Mouse (Mus musculus): ENCODE measurements around the gene Cox7a2. TPM values are rescaled to one million over a fixed set of nuclear protein-coding genes. Genes with fewer than 3 reads are reported as not detected.
A peak's percentile ranks its signal among the peaks of the same experiment; 100 is the strongest.

The Cox7a2 gene
- total and polyA plus RNA-seq, 2 experiments from 2014 or later: 1,889 to 2,951 TPM

DNA sequence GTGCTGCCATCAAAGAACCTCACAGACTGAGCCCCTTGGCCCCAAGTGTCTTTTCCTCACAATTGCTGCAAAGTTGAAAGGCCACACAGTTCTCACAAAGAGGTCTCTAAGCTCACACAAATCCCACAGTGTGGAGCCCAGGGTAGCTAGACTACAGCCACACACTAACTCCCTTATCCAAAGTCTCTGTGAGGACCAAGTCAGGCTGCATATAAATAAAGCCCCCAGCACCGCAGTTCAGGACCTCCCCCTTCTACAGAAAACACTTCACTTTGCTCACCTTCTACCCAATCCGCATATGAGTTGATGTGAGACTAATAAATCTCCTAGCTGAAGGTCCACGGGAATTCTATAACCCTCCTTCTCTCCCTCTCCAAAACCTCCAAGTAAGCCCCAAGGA, 24.8 kb upstream of the Cox7a2 start:
- no peak overlapping the region for H3K4me3 ChIP-seq (ENCODE audit: low read depth, low read length)
- no peak overlapping the region for H3K4me2 ChIP-seq (ENCODE audit: low read depth, low read length)
- no peak for ATAC-seq (ENCODE audit: insufficient read depth, low read depth)
- H3K9ac ChIP-seq (replicated peaks; ENCODE audit: low read depth, low read length): no peak overlapping the region
- H3K27ac ChIP-seq (ENCODE audit: low read depth): no peak overlapping the region
- no peak for TF ChIP-seq CTCF (IDR thresholded peaks at IDR 0.05; ENCODE audit: low read depth)
- no peak for TF ChIP-seq EP300 (IDR thresholded peaks at IDR 0.05; ENCODE audit: low read depth)
- no peaks in the 10 kb centered on the region for H3K36me3 ChIP-seq (replicated peaks; ENCODE audit: control insufficient read depth, insufficient read depth, low read length)
- 72% methylated on average over 3 of the region's 3 CpGs for whole genome bisulfite sequencing
- H3K9me3 ChIP-seq (replicated peaks; ENCODE audit: control insufficient read depth, low read length): no peaks in the 10 kb centered on the region
- H3K4me1 ChIP-seq (ENCODE audit: control insufficient read depth, insufficient read depth): no peaks in the 10 kb centered on the region
- DNase-seq (ENCODE audit: low spot score): no peak
- H3K27me3 ChIP-seq (ENCODE audit: control insufficient read depth, insufficient read depth, low read length): no peaks in the 10 kb centered on the region

DNA sequence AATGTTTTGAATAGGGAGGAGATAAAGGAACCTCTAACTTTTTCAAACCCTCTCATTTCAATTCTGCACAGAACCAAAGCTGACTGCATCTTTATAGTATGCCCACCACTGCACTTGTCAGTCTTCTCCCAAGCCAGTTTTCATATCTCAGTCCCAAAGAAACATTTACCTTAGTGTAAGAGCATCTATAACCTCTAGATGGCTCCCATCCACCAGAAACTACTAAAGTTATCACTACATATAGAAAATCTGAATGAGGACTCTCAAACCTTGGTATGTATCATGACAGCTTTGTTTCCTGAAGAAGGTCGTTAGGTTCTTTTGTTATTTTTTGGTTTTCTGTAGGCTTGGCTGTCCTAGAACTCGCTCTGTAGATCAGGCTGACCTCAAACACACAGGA, 19.7 kb upstream of the Cox7a2 start:
- Histone ChIP-seq H3K4me1 (ENCODE audit: control insufficient read depth, insufficient read depth) (no peaks in the 10 kb centered on the region), H3K9ac (replicated peaks; ENCODE audit: low read depth, low read length) (no peak overlapping the region), H3K4me2 (ENCODE audit: low read depth, low read length) (no peak overlapping the region), H3K36me3 (replicated peaks; ENCODE audit: control insufficient read depth, insufficient read depth, low read length) (peaks cover 8% of the 10 kb centered on the region), H3K27ac (ENCODE audit: low read depth) (no peak overlapping the region), H3K4me3 (ENCODE audit: low read depth, low read length) (no peak overlapping the region), H3K27me3 (ENCODE audit: control insufficient read depth, insufficient read depth, low read length) (no peaks in the 10 kb centered on the region), H3K9me3 (replicated peaks; ENCODE audit: control insufficient read depth, low read length) (no peaks in the 10 kb centered on the region)
- TF ChIP-seq CTCF (IDR thresholded peaks at IDR 0.05; ENCODE audit: low read depth) (peak; percentile 32), EP300 (IDR thresholded peaks at IDR 0.05; ENCODE audit: low read depth) (no peak)
- 60% methylated on average over 2 of the region's 2 CpGs for WGBS
- ATAC-seq (ENCODE audit: insufficient read depth, low read depth): no peak
- DNase-seq (ENCODE audit: low spot score): no peak

DNA sequence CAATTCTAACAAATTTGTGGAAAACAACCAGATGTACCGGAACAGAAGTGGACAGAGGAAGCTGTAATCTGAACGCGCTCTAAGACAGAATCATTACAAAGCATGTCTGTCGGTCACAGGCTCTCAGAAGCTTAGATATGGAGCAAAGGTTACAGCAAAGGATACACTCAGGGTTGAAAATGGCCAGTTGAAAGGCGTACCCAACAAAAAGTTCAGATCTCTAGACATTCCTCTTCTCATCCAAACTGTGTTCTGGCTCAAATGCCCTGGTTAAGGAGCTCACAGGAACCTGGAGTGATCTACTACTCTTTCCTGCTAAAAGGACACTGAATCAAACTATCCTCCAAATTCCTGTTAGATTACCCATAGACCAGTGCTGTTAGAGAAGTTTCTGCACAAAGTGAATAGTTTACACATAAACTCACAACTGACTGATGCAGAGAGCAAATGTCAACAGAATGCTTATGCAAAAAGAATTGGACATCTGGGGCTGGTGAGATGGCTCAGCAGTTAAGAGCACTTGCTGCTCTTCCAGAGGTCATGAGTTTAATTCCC, 7.4 kb upstream of the Cox7a2 start:
- no peaks in the 10 kb centered on the region for H3K27me3 ChIP-seq (ENCODE audit: control insufficient read depth, insufficient read depth, low read length)
- 85% methylated on average over 5 of the region's 5 CpGs for WGBS
- 0 out of 2 replicates have a peak, but pooled peaks cover 10% of the 10 kb centered on the region for H3K36me3 ChIP-seq (replicated peaks; ENCODE audit: control insufficient read depth, insufficient read depth, low read length)
- no peak for TF ChIP-seq EP300 (IDR thresholded peaks at IDR 0.05; ENCODE audit: low read depth)
- TF ChIP-seq CTCF (IDR thresholded peaks at IDR 0.05; ENCODE audit: low read depth): no peak
- no peak for DNase-seq (ENCODE audit: low spot score)
- ATAC-seq (ENCODE audit: insufficient read depth, low read depth): no peak
- no peak overlapping the region for H3K4me3 ChIP-seq (ENCODE audit: low read depth, low read length)
- no peaks in the 10 kb centered on the region for H3K9me3 ChIP-seq (replicated peaks; ENCODE audit: control insufficient read depth, low read length)
- H3K27ac ChIP-seq (ENCODE audit: low read depth): no peak overlapping the region
- H3K4me1 ChIP-seq (ENCODE audit: control insufficient read depth, insufficient read depth): no peaks in the 10 kb centered on the region
- H3K4me2 ChIP-seq (ENCODE audit: low read depth, low read length): no peak overlapping the region
- no peak overlapping the region for H3K9ac ChIP-seq (replicated peaks; ENCODE audit: low read depth, low read length)

DNA sequence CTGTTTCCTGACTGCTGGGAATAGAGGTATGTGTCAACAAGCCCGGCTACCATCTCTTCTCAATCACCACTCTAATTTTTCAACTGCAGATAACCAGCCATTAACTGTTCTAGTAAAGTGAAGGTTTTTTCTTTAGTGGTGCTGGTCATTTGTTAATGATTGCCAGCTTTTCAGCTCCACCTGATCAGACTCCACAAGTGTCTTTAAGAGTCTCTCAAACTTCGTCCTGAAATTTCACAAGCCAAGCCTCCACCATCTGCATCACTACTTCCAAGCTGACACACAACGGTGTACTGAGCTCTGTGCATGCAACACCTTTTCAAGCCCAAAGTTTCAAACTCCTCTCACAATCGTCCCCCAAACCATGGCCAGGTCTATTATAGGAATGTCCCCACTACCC, 5.7 kb upstream of the Cox7a2 start:
- ATAC-seq (ENCODE audit: insufficient read depth, low read depth) (no peak), DNase-seq (ENCODE audit: low spot score) (no peak)
- Histone ChIP-seq H3K4me3 (ENCODE audit: low read depth, low read length) (no peak overlapping the region), H3K9me3 (replicated peaks; ENCODE audit: control insufficient read depth, low read length) (no peaks in the 10 kb centered on the region), H3K27ac (ENCODE audit: low read depth) (no peak overlapping the region), H3K4me1 (ENCODE audit: control insufficient read depth, insufficient read depth) (0 out of 2 replicates have a peak, but pooled peaks cover 2% of the 10 kb centered on the region), H3K27me3 (ENCODE audit: control insufficient read depth, insufficient read depth, low read length) (no peaks in the 10 kb centered on the region), H3K36me3 (replicated peaks; ENCODE audit: control insufficient read depth, insufficient read depth, low read length) (0 out of 2 replicates have a peak, but pooled peaks cover 4% of the 10 kb centered on the region), H3K9ac (replicated peaks; ENCODE audit: low read depth, low read length) (no peak overlapping the region), H3K4me2 (ENCODE audit: low read depth, low read length) (no peak overlapping the region)
- TF ChIP-seq CTCF (IDR thresholded peaks at IDR 0.05; ENCODE audit: low read depth) (no peak), EP300 (IDR thresholded peaks at IDR 0.05; ENCODE audit: low read depth) (no peak)
- 80% methylated on average over 4 of the region's 4 CpGs for WGBS

DNA sequence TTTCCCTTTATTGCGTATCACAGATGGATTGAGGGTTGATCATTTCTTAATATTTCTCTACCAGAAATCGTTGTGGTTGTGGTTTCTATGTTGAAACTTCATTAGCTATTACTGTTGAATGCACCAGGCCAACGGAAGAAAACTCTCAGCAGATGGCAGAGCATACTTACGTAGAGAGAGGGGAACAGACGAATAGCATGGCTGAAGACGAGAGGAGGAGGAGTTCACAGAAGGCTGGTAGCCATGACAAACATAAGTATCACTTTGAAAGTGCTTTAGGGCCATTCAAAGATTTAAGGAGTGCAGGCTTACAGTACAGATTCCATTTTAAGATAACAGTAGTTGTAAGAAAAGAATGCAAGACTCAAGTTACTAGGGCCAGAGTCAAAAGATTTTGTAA, 2.8 kb upstream of the Cox7a2 start:
- WGBS: 81% methylated on average over 6 of the region's 6 CpGs
- 0 out of 2 replicates have a peak, but pooled peaks cover 3% of the 10 kb centered on the region for H3K36me3 ChIP-seq (replicated peaks; ENCODE audit: control insufficient read depth, insufficient read depth, low read length)
- no peak overlapping the region for H3K27ac ChIP-seq (ENCODE audit: low read depth)
- no peak overlapping the region for H3K4me3 ChIP-seq (ENCODE audit: low read depth, low read length)
- H3K9ac ChIP-seq (replicated peaks; ENCODE audit: low read depth, low read length): no peak overlapping the region
- H3K4me2 ChIP-seq (ENCODE audit: low read depth, low read length): no peak overlapping the region
- ATAC-seq (ENCODE audit: insufficient read depth, low read depth) (no peak), DNase-seq (ENCODE audit: low spot score) (no peak)
- TF ChIP-seq EP300 (IDR thresholded peaks at IDR 0.05; ENCODE audit: low read depth): no peak
- TF ChIP-seq CTCF (IDR thresholded peaks at IDR 0.05; ENCODE audit: low read depth): no peak
- no peaks in the 10 kb centered on the region for H3K27me3 ChIP-seq (ENCODE audit: control insufficient read depth, insufficient read depth, low read length)
- peaks cover 15% of the 10 kb centered on the region; the same call in 1 of the 2 replicates for H3K4me1 ChIP-seq (ENCODE audit: control insufficient read depth, insufficient read depth)
- no peaks in the 10 kb centered on the region for H3K9me3 ChIP-seq (replicated peaks; ENCODE audit: control insufficient read depth, low read length)

DNA sequence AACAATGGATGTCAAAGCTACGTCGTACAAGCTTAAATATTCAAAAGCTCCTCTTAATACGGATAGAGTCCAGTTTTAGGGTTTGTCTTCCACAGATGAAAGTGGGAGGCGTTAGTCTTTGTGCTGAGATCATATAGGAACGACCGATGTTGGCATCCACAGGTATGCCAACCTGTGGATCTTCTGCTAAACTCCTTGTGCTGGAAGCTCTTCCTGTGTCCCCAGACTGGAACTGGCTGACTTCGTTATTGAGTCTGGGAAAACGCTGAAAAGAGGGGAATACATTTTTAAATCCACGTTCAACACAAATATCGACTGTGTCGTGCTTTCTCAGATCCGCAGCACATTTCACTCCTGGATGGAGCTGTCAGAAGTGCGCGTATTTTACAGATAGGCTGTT, 398 bp upstream of the Cox7a2 start:
- Histone ChIP-seq H3K4me2 (ENCODE audit: low read depth, low read length) (peak overlapping the region; percentile 83), H3K9ac (replicated peaks; ENCODE audit: low read depth, low read length) (peak overlapping the region; percentile 90), H3K27me3 (ENCODE audit: control insufficient read depth, insufficient read depth, low read length) (no peaks in the 10 kb centered on the region), H3K27ac (ENCODE audit: low read depth) (peak overlapping the region; percentile 94), H3K4me1 (ENCODE audit: control insufficient read depth, insufficient read depth) (peaks cover 20% of the 10 kb centered on the region; the same call in 1 of the 2 replicates), H3K9me3 (replicated peaks; ENCODE audit: control insufficient read depth, low read length) (no peaks in the 10 kb centered on the region), H3K36me3 (replicated peaks; ENCODE audit: control insufficient read depth, insufficient read depth, low read length) (peaks cover 19% of the 10 kb centered on the region), H3K4me3 (ENCODE audit: low read depth, low read length) (peak overlapping the region; percentile 80)
- DNase-seq (ENCODE audit: low spot score): no peak
- TF ChIP-seq EP300 (IDR thresholded peaks at IDR 0.05; ENCODE audit: low read depth) (no peak), CTCF (IDR thresholded peaks at IDR 0.05; ENCODE audit: low read depth) (no peak)
- no peak; the same call in 1 of the 2 replicates for ATAC-seq (ENCODE audit: insufficient read depth, low read depth)
- WGBS: 8% methylated on average over 14 of the region's 14 CpGs

All from heart, postnatal 0 days (tissue).